Mouse (Mus musculus): ENCODE measurements around the gene B3gnt8. TPM values are rescaled to one million over a fixed set of nuclear protein-coding genes. Genes with fewer than 3 reads are reported as not detected.

B3gnt8 gene
- polyA plus RNA-seq, 1 experiment from 2014 or later, result 0.19 TPM

DNA sequence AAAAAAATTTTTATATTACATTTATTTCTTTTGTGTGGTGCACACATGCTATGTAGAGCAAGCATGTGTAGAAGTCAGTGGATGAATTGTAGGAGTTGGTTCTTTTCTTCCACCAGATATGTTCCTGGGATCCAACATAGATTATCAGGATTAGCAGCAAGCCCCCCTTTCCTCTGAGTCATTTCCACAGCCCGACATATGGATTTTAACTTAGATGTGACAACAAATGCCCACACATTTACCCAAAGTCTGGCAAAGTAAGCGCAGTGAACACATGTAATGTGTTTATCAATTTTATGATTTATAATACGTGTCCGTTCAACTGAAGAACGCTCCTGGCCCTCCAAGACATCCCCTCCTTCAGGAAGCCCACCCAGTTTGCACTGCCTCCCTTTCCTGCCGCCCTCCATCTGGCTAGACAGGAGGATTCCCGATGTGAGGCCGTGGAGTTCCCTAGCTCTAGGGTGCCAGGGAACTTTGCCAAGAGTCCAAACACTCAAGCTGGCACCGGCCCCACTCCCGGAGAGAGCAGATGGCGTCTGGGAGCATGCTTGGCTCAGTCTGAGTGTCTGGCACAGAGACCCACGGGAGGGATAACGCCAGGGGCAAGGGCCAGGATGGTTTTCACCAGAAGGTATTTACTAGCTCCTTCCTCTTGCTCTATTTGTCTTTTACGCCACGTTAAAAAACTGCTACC, 49.8 kb downstream of the B3gnt8 start:
- Histone ChIP-seq H3K4me2 (ENCODE audit: low read depth, low read length) (no peak overlapping the region), H3K27me3 (ENCODE audit: control insufficient read depth, insufficient read depth, low read length) (0 out of 2 replicates have a peak, but pooled peaks cover 6% of the 10 kb centered on the region), H3K9ac (replicated peaks; ENCODE audit: low read depth, low read length) (no peak overlapping the region), H3K4me1 (ENCODE audit: control insufficient read depth, insufficient read depth, low read length) (peaks cover 8% of the 10 kb centered on the region; the same call in 1 of the 2 replicates), H3K4me3 (ENCODE audit: low read depth, low read length) (no peak overlapping the region), H3K9me3 (ENCODE audit: control insufficient read depth, low read length) (no peaks in the 10 kb centered on the region), H3K36me3 (ENCODE audit: control insufficient read depth, insufficient read depth, low read length) (no peaks in the 10 kb centered on the region), H3K27ac (ENCODE audit: low read depth, low read length) (peak overlapping the region; percentile 30)
- WGBS, result 35% methylated on average over 15 of the region's 15 CpGs
- ATAC-seq (ENCODE audit: low read depth), result peak; percentile 39

DNA sequence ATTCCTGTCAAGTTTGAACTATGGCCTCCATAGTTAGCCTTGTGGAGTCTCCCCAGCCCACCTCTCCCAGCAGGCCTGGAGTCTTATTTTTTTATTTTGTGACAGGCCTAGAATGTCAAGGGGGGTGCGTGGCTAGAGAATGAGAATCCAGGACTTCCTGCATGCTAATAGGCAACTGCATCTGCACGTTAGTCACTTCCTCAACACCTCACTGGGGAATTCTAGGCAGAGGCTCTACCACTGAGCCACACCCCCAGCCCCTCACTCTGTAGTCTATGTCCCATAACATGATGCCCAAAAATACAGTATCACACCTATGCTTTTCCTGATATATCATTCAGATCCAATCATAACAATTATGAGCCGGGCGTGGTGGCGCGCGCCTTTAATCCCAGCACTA, 50.6 kb downstream of the B3gnt8 start:
- H3K36me3 ChIP-seq (ENCODE audit: control insufficient read depth, insufficient read depth, low read length), result no peaks in the 10 kb centered on the region
- peak overlapping the region; percentile 30 for H3K27ac ChIP-seq (ENCODE audit: low read depth, low read length)
- 76% methylated on average over 7 of the region's 7 CpGs for WGBS
- ATAC-seq (ENCODE audit: low read depth), result no peak
- peaks cover 8% of the 10 kb centered on the region; the same call in 1 of the 2 replicates for H3K4me1 ChIP-seq (ENCODE audit: control insufficient read depth, insufficient read depth, low read length)
- no peak overlapping the region for H3K9ac ChIP-seq (replicated peaks; ENCODE audit: low read depth, low read length)
- no peak overlapping the region for H3K4me3 ChIP-seq (ENCODE audit: low read depth, low read length)
- H3K4me2 ChIP-seq (ENCODE audit: low read depth, low read length), result no peak overlapping the region
- 0 out of 2 replicates have a peak, but pooled peaks cover 6% of the 10 kb centered on the region for H3K27me3 ChIP-seq (ENCODE audit: control insufficient read depth, insufficient read depth, low read length)
- H3K9me3 ChIP-seq (ENCODE audit: control insufficient read depth, low read length), result no peaks in the 10 kb centered on the region

DNA sequence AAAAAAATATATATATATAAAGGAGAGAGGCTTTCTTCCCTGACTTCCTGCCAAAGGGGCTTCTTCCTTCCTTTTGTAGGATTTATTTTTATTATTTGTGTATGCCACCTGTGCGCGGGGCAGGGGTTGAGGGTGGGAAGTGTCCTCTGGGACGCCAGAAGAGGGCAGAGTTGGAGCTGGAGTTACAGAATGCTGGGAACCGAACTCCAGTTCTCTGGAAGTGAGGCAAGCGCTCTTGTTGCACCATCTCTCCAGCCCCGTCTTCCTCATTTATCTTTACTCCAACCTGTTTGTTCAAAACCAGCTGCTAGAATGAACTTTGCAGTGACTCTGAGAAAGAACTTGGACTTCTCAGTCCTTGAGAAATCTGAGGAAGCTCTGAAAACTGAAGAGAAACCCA, 53.5 kb downstream of the B3gnt8 start:
- H3K36me3 ChIP-seq (ENCODE audit: control insufficient read depth, insufficient read depth, low read length), result no peaks in the 10 kb centered on the region
- WGBS, result 17% methylated on average over 6 of the region's 6 CpGs
- peak overlapping the region; percentile 93 for H3K27ac ChIP-seq (ENCODE audit: low read depth, low read length)
- peak overlapping the region; percentile 57 for H3K4me3 ChIP-seq (ENCODE audit: low read depth, low read length)
- H3K4me1 ChIP-seq (ENCODE audit: control insufficient read depth, insufficient read depth, low read length), result peaks cover 8% of the 10 kb centered on the region; the same call in 1 of the 2 replicates
- no peak for ATAC-seq (ENCODE audit: low read depth)
- no peaks in the 10 kb centered on the region for H3K27me3 ChIP-seq (ENCODE audit: control insufficient read depth, insufficient read depth, low read length)
- H3K9ac ChIP-seq (replicated peaks; ENCODE audit: low read depth, low read length), result peak overlapping the region; percentile 63; the same call in 1 of the 2 replicates
- no peaks in the 10 kb centered on the region for H3K9me3 ChIP-seq (ENCODE audit: control insufficient read depth, low read length)
- H3K4me2 ChIP-seq (ENCODE audit: low read depth, low read length), result peak overlapping the region; percentile 63

GRCm38 (mm10) chr7:25680514-25681258, 54.2 kb downstream of the B3gnt8 start, which contains the start of gene B9d2:
TSS of gene B9d2 (plus strand) at chr7:25680780.
- Histone ChIP-seq H3K4me1 (ENCODE audit: control insufficient read depth, insufficient read depth, low read length) (peaks cover 5% of the 10 kb centered on the region; the same call in 1 of the 2 replicates), H3K9me3 (ENCODE audit: control insufficient read depth, low read length) (no peaks in the 10 kb centered on the region), H3K27ac (ENCODE audit: low read depth, low read length) (peak within 1 kb of the TSS; percentile 93), H3K36me3 (ENCODE audit: control insufficient read depth, insufficient read depth, low read length) (no peaks in the 10 kb centered on the region), H3K27me3 (ENCODE audit: control insufficient read depth, insufficient read depth, low read length) (peaks cover 3% of the 10 kb centered on the region; the same call in 1 of the 2 replicates), H3K4me3 (ENCODE audit: low read depth, low read length) (peak within 1 kb of the TSS; percentile 57), H3K9ac (replicated peaks; ENCODE audit: low read depth, low read length) (peak within 1 kb of the TSS; percentile 63), H3K4me2 (ENCODE audit: low read depth, low read length) (peak within 1 kb of the TSS; percentile 63)
- ATAC-seq (ENCODE audit: low read depth), result peak; percentile 94
- under 1% methylated on average over 46 of the region's 46 CpGs for WGBS

DNA sequence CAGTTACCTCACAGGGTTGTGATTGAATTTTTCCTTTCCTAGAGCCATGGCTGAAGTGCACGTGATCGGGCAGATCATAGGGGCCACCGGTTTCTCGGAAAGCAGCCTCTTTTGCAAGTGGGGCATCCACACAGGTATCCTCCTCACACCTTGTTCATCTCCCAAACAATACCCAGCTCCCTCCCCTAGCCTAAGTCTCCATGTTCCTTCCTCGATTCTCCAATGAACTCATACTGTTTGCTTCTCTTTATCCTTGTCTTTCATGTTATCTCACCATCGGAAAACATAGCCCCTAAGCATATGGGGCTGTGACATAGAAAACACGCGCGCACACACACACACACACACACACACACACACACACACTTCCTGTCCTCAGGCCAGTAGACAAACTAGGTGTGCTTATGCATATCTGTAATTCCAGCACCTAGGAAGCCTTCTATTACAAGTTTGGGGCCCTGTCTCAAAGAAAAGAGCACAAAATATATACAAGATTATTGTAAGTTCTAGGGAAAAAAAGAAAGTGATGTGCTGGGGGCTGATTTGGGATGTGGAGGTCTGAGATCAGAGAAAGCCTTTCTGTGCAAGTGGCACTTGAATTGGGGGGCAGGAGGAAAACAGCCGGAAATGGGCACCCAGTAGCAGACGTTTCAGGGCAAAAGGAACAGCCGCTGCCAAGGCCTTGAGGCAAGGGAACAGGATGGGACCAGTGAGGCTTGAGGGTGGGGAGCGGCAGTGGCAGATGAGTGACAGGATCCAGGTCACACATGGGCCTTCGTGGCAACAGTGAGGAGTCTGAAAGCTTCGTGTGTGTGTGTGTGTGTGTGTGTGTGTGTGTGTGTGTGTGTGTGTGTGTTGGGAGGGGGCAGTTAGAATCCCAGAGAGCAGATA, 55.1 kb downstream of the B3gnt8 start:
- Histone ChIP-seq H3K27me3 (ENCODE audit: control insufficient read depth, insufficient read depth, low read length) (peaks cover 12% of the 10 kb centered on the region), H3K4me2 (ENCODE audit: low read depth, low read length) (peak overlapping the region; percentile 63), H3K27ac (ENCODE audit: low read depth, low read length) (peak overlapping the region; percentile 93), H3K4me1 (ENCODE audit: control insufficient read depth, insufficient read depth, low read length) (peaks cover 5% of the 10 kb centered on the region; the same call in 1 of the 2 replicates), H3K9me3 (ENCODE audit: control insufficient read depth, low read length) (no peaks in the 10 kb centered on the region), H3K9ac (replicated peaks; ENCODE audit: low read depth, low read length) (no peak overlapping the region), H3K36me3 (ENCODE audit: control insufficient read depth, insufficient read depth, low read length) (no peaks in the 10 kb centered on the region), H3K4me3 (ENCODE audit: low read depth, low read length) (peak overlapping the region; percentile 57)
- ATAC-seq (ENCODE audit: low read depth), result peak; percentile 19; the same call in 1 of the 2 replicates
- 54% methylated on average over 15 of the region's 15 CpGs for WGBS

DNA sequence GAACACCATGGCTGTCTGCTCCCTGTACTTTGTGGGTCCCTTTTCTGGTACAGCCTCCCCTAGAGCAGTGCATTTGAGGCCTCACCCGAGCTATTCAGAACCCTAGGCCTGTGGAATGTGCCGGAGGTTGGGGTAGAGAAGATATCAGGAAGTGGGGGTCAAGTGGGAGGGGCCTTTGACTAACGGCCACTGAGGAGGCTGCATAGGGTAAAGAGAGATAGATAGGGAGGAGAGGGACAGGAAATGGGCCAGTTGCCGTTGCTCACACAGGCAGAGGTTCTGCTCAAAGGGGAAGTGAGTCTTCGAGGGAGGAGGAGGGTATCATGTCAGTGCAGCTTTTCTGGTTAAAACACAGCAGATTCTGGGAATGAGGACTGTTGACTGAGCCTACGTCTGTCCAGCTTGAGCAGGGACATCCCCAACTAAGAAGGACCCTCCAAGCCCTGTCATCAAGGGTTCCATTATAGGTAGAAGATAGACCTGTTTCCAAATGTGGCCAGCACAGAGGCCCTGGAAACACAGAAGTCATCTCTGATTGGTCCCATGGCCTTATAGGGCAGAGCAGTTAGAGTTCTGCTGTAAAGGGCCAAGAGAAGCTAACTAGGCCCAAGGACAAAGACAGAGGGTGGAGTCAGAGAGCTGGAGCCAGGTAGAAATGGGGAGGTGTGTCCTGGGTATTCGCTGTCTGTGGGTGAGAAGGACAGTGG, 57.2 kb downstream of the B3gnt8 start:
- no peak overlapping the region for H3K27ac ChIP-seq (ENCODE audit: low read depth, low read length)
- no peak overlapping the region for H3K4me3 ChIP-seq (ENCODE audit: low read depth, low read length)
- no peaks in the 10 kb centered on the region for H3K9me3 ChIP-seq (ENCODE audit: control insufficient read depth, low read length)
- WGBS, result 76% methylated on average over 7 of the region's 7 CpGs
- H3K27me3 ChIP-seq (ENCODE audit: control insufficient read depth, insufficient read depth, low read length), result peaks cover 30% of the 10 kb centered on the region
- H3K4me2 ChIP-seq (ENCODE audit: low read depth, low read length), result no peak overlapping the region
- no peak for ATAC-seq (ENCODE audit: low read depth)
- H3K36me3 ChIP-seq (ENCODE audit: control insufficient read depth, insufficient read depth, low read length), result no peaks in the 10 kb centered on the region
- H3K4me1 ChIP-seq (ENCODE audit: control insufficient read depth, insufficient read depth, low read length), result peaks cover 13% of the 10 kb centered on the region
- H3K9ac ChIP-seq (replicated peaks; ENCODE audit: low read depth, low read length), result no peak overlapping the region

DNA sequence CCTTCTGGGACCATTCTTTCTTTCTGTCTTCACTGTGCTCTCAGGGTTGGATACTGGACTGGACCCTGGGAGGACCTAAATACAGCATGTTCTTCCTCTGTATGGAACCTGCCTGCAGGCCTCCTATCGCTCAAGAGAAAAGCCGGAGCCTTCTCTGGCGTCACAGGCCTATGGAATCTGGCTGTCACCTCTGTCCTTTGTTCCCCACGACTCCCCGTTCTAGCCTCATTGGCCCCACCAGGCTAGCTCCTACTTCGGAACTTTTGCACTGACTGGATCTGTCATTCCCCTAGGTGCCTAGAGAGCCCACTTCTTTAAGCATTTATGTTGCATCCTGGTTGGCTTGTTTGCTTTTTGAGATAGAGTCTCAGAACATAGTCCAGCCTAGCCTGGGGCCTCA, 58.2 kb downstream of the B3gnt8 start:
- no peak overlapping the region for H3K4me3 ChIP-seq (ENCODE audit: low read depth, low read length)
- WGBS, result 86% methylated on average over 6 of the region's 6 CpGs
- H3K9me3 ChIP-seq (ENCODE audit: control insufficient read depth, low read length), result no peaks in the 10 kb centered on the region
- no peak for ATAC-seq (ENCODE audit: low read depth)
- no peak overlapping the region for H3K4me2 ChIP-seq (ENCODE audit: low read depth, low read length)
- H3K27me3 ChIP-seq (ENCODE audit: control insufficient read depth, insufficient read depth, low read length), result peaks cover 39% of the 10 kb centered on the region
- no peaks in the 10 kb centered on the region for H3K36me3 ChIP-seq (ENCODE audit: control insufficient read depth, insufficient read depth, low read length)
- no peak overlapping the region for H3K9ac ChIP-seq (replicated peaks; ENCODE audit: low read depth, low read length)
- H3K4me1 ChIP-seq (ENCODE audit: control insufficient read depth, insufficient read depth, low read length), result peaks cover 19% of the 10 kb centered on the region
- H3K27ac ChIP-seq (ENCODE audit: low read depth, low read length), result no peak overlapping the region

Measured in neural tube, embryonic 14.5 days (tissue).